Mouse (Mus musculus): ENCODE data around the gene Nrxn1.
"Not testable (repeated sequence)": the region's sequence is repeated elsewhere in the genome, so short reads cannot be mapped to it uniquely, and the experiment has no call there.

The Nrxn1 gene

DNA sequence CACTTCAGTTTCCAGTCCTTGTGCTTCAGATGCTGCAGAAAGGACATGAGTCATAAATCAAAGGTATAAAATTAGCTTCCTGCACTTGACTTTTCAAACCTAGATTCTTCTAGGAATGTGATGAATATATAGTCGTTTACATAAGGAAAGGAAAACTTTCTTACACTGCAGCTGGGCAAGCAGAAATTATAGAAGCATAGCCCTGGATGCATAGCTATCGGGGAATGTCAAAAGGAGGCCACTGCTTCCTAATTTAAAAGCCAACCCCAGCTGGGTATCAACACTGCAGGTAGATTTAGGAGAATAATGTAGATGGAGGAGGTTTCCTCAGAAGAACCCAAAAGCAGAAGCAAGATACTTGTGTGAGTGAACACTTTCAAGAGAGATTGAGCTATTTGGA is 523.0 kb downstream of the Nrxn1 start:
- no peak for DNase-seq (ENCODE audit: low spot score)

DNA sequence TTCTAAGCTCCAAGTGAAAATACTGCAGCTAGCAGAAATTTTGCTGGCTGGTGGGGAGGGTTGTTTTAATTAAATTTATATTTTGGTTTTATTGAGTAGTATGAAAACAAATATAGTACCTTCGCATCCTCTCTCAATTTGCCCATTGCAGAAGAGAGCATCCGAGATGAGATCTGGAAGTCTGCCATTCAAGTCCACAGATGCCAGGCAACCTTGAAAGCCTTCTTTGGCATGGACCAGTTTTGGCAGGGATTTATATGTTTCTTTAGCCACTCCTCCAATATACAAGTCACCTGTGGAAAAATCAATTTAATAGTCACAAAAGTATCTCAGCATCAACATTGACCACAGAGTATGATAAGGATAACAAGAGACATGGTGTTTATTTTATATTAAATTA is 527.7 kb downstream of the Nrxn1 start:
- no peak for DNase-seq (ENCODE audit: low spot score)

DNA sequence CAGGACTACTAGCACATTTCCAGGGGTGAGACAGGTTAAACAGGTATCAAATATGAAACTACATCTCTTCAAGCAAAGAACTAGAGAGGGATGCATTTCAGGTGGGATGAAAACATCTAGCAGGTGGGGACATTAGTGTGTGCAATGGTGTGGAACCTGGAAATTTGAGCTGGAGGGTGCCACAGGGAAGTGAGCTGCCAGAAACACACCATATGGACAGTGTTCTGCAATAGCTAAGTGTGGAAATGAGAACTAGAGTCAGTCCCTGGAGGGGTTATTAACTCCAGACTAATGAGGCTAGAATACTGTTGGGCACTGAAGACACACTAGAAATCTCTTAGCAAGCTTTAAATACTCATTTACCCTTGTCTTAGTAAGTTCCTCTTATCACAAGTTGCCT is 536.5 kb downstream of the Nrxn1 start:
- no peak for DNase-seq (ENCODE audit: low spot score)

DNA sequence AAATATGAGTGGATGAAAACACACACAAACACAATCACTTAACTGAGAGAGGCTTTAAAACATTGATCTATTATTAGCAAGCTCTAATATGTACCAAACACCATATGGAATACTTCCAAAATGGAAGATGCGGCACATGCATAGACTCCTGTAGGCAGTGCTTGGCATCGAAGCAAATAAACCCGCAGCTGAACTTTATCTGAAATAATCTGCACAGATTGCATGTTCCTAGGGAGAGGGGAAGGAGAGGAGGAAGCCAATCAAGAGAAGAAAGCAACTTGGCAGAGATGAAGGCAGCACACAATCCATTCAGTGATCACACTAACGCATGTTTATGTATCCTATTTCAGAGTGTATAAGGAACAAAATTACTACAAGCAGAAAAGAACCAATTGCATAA is 542.5 kb downstream of the Nrxn1 start:
- DNase-seq (ENCODE audit: low spot score) = no peak

DNA sequence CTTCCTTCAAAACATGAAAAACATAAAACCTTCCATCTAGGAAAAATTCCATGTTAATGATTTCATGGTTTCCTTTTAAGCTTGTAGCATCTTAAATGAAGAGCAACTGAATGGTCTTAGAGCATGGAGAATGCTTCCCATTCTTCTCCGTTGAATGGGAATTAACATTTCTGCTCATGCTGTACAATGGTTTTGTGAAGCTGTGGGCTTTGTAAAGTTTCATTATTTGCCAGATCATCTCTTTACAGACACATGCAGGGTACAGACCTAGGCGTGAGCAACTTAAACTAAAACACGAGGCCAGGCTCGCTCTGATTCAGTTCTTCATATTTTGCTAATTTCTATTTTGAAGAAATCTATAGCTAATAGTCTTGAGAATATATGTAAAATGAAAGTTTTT is 546.1 kb downstream of the Nrxn1 start:
- DNase-seq (ENCODE audit: low spot score) = no peak

DNA sequence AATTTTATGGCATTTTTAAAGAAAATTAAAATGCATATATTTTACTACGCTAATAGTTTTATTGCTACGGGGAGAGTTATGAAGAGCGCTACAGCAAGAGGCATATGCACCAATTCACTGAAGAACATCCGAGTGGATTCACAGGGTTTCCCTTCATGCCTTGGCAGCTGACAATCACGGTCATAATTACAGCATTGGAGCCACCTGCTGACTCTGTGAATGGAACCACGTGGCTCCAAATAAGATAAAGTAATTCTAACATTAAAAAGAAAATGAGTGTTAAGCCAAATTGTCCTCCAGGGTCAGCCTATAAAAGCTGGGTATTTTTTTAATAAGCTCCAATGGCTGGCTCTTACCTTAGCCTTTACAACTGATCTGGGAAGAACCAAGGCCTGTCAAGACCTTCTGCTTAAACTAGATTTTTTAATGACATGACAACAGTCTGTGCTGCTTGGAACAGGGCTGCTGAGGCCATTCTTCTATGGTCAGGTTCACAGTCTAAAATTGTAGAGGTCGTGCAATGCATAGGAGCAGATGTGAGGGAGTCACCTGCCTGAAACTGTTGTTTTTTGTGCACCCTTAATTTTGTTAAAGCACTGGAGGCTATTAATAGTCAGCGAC is 548.1 kb downstream of the Nrxn1 start:
- no peak for DNase-seq (ENCODE audit: low spot score)

DNA sequence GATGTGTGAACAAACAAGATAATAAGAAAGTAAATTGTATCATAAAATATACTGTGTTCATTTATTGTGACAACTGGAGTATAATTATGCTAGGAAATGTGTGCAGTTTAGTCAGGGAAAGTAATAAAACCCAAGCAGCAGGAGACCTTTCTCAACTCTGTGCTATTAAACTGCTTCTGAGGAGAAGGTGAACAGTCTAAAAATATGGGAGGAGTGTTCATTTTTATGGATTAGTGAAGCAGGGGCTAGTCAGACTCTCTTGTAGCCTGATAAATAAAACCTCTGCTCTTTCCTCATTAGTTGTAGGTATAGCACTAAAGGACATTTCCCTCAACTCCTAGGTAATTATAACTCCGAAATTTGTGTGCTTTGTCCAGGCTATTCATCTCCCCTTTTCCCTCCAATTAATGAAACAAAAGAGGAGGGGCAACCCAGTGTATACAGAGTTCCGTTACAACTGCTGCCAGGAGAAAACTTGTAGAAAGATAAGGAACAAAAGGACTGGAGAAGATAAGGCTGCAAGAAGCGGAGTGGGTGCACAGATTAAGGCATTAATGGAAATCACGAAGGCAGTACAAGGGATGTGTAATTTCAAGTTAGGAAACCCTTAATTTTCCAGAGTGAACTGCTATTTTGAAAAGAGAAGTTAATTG is 548.8 kb downstream of the Nrxn1 start:
- no peak for DNase-seq (ENCODE audit: low spot score)

DNA sequence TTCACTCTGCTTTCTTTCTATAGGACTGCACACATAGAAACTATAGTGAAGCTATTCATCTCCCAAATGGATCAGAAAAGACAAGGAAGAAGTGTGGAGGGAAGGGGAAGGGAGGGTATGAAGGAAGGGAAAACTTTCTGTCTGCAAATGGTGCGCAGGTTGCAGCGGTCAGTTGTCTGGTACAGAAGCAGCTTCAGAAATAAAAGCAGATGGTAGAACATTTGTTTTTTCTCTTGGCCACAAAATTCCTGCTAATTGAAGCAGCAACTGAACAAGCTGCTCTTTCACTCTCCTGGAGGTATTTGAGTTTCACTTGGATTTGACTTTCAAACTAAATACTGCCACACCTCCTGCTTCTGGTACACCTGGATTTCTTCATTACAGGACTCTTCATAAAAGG is 561.4 kb downstream of the Nrxn1 start:
- DNase-seq (ENCODE audit: low spot score) = no peak

DNA sequence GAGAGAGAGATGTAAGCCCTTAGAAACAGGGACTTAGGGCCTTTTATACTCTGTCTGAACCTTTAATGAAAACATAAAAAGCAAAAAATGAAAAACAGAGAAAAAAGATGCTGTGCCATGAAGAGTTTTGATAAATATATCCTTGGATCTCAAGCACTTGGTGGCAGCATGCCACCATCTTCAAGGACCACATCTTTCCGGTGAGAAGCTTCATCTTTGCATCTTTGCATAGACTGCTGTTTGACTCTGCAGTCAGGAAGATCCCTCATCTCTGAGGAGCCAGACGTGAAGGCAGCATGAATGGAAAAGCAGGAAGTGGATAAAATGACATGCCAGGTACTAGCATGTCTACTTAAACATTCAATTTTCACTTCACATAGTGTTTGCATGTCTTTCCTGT is 586.8 kb downstream of the Nrxn1 start:
- no peak for DNase-seq (ENCODE audit: low spot score)

DNA sequence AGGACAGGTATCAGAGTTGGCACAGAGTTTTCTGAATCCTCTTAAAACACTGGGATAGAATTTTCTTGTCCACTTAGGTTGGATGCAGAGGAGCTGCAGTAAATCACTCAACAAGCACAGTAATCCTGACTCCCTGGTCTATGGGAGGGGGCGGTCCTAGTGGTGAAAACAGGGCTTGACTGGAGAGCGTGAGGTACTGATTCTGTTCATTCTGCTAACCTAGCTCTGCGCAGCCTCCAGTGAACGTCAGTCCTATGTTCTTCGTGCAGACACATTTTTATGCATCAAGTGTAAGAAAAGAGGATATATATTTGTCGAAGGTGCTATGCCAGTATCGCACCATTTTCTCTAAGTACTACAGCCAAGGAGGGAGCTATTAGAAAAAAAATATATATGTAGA is 588.9 kb downstream of the Nrxn1 start:
- not testable (repeated sequence) for DNase-seq (ENCODE audit: low spot score)

DNA sequence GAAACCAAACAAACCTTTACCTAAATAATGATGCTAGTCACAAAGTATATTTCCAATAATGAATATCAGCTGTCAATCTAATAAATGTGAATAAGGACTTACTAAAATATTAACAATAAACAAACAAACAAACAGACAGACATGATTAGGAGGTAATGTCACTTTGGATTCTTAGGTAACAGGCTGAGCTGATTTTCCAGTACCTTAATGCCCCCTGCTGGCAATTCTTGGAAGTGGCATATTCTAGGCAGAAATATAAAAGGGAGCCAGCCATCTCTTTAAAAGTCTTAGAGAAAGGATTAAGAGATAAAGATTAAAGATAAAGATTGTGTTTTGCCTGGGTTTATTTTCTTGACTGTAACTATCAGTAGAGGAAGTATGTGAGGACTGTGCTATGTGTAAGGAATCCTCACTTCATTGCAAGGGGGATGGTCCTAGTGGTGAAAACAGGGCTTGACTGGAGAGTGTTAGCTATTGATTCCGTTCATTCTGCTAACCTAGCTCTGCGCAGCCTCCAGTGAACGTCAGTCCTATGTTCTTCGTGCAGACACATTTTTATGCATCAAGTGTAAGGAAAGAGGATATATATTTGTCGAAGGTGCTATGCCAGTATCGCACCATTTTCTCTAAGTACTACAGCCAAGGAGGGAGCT is 591.7 kb downstream of the Nrxn1 start:
- peak; percentile 32 for DNase-seq (ENCODE audit: low spot score)

DNA sequence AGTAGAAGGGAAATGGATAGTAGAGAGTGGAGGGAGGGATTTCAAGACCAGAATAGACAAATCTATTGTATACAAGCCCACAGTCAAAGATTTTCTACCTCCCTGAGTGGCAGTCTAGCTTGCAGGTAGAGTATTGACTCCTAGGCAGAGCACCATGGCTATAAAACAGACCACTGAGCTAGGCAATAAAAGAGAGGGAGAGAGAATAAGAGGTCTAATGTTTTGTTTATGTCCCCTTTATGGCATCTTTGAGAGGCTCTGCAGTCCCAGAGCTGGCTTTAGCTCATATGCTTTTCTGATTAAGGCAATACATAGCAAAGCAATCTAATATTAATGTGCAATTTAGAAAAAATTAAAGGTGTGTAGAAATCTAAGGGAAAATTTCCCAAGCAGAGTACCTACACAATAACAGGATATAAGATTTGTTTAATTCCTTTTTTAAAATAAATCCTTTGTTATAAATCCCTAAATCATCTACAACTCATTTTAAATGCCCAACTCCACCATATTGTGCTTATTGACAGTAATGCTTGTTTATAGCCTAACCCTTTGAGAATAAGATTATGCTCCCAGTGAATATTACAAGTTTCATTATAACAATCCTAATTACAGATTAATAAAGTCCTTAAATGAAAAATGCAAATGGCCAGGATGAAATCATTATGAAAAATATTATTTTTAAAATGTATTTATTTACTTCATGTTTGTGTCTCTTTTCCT is 613.2 kb downstream of the Nrxn1 start:
- no peak for DNase-seq (ENCODE audit: low spot score)

DNA sequence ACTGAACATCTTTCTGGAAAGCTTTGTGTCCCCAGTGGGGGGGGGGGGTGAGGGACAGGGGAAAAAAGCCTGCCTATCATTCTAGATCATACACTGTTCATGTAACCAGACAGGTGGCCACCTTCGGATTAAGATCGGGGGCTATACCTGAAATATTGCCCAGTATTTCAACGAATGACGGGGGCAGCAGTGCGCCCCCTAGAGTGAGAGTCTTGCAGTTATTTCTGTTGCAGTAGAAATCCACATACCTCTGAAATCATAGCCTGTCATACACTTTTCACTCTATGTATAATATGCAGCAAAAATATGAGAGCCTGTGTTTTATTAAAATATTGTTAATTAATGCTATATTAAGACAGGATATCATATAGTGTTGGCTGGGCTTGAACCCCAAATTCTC is 636.1 kb downstream of the Nrxn1 start:
- DNase-seq (ENCODE audit: low spot score) = no peak

DNA sequence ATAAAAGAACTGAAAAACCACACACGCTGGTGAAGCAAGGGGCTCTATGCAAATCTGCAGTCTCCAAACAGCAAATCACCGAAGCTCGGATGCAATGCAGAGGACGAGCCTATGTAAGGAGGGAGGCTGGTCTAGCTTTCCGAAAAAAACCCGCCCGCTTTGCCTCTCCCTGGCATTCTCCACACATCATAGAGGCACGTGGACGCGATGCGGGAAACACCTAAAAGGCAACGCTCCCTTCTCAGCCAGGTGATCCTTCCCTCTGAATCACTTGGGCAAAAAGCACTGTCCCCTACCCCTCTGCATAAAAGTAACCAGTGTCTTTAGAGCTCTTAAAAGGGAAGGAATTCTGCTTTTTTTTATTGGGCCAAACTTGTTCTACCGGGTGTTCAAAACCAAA is 637.0 kb downstream of the Nrxn1 start:
- no peak for DNase-seq (ENCODE audit: low spot score)

DNA sequence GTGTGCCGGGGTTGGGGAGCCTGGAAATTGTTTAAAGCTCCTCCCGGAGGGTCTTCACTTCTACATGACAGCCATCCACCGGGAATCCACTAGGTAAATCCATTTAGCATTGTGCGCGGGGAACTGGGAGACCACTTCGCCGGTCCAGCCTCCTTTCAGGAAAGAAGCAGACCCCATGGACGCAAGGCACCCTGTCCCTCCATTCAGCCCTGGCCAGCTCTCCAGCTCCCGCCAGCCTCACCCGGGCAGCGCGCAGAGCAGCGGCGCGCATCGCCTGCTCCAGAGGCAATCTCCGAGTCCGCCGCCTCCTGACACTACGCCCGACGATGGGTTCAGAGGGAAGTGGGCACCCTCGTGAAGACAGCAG is 637.5 kb downstream of the Nrxn1 start:
- DNase-seq (ENCODE audit: low spot score) = no peak

DNA sequence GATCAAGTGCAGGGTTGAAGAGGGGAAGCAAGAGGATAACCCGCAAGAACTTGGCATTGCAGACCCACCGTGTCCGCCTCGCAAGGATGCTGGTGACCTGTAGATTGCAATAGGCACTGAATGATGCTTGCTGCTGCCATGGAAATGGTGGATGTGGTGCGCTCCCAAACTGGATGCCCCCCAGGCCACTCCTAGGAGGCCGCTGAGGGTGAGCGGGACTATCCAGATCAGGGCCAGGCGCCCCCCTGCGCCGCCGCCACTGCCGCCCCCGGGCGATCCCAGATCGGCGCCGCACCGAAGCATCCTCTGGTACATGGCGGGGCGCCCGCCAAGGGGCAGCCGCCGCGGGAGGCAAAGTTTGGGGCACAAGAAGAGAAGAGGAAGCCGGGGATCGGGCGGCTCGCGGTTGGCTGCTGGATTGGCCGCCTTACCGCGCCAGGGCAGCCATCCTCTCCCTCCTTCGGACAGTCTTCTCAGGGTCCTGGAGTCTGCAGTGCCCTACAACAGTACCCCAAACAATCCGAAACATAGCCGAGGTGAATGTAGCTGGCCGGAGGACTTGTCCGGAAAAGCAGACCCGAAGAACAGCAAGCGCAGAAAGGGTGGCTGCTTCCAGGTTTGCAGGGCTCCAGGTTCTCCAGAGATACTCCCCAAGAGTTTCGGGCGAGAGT is 638.0 kb downstream of the Nrxn1 start:
- DNase-seq (ENCODE audit: low spot score) = no peak

DNA sequence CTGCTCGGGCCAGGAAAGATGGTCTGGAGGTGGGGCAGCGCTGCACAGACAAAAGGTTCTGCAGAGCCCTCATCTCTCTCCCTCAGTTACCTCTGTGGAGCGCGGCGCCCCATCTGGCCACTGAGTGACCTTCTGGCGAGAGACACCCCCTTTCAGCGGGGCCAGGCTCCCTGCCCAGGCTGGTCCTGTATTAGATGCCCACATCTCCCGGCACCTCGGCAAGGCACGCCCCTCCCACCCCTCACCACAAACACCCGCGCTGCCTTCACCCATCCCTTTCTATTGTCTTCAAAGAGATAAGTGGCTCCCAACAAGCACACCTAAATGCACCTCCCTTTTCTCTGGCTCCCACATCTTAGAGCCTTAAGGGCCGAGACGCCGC is 638.5 kb downstream of the Nrxn1 start:
- DNase-seq (ENCODE audit: low spot score) = no peak

DNA sequence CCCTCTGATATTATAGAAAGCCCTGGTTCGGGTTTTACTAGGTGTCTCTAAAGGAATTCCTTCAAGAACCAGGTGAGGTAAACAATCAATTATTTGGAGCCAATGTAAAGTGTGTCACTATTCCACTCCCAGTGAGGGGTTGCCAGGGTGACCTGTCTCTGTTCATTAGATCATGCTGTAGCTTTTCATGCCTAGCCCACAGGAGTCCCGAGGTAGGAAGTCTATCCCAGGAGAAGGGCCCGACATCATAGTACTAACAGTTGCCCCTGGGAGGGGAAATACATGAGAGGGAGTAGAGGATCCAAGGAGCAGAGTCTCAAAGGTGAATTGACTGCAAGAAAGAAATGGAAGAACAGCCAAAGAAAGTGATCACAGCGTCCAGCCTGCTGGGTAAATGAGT is 639.6 kb downstream of the Nrxn1 start:
- DNase-seq (ENCODE audit: low spot score) = no peak

DNA sequence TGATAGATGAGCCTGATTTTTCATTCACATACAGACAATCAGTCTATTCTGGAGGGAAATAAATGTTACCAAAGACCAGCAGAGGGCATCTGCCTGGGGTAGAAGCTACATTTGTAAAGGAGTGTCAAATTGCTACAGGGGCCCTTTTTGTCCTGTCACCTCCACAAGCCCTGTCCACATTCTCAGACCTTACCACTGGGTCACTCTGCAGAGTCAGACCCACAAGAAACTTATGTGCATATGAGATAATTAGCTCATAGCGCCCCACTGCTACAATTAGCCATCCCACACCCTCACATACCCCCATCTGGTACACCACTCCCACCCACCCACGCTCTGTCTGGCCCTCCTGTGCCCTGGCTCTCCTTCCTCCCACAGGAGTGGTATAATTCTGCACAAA is 640.1 kb downstream of the Nrxn1 start:
- DNase-seq (ENCODE audit: low spot score) = no peak

DNA sequence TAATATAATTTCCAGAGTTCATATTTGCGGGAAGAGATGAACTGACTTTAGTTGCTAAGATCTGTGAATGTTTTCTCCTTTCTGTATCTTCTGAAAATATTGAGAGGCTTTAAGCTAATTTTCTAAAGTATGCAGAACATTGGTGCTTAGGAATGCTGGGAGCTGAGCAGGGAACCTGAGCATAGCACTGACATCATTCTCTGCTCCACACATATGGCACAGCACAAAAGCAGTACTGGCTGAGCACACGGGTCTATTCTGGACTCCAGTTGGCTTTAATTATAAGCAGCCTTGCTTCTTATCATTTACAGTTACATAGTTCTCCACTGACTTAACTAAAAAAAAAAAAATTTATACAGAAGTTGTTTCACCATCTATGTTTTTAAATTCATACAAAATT is 641.5 kb downstream of the Nrxn1 start:
- no peak for DNase-seq (ENCODE audit: low spot score)

DNA sequence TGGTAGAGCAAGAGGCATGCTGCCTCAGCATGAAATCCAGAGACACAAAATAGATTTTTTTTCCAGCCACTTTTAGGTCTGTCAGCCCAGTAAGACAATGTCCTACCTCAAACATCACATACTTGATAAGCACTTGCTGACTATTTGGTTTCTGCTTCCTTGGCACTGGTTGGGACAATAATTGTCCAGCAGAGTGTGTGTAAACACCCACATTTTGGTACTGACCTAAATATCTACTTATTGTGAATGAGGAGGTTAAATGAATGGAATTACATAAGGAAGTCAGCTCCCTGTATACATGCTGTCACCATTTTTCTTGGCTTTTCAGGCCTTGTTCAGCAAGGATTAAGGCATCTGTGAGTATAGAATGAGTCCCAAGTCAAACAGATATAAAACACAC is 649.8 kb downstream of the Nrxn1 start:
- no peak for DNase-seq (ENCODE audit: low spot score)

DNA sequence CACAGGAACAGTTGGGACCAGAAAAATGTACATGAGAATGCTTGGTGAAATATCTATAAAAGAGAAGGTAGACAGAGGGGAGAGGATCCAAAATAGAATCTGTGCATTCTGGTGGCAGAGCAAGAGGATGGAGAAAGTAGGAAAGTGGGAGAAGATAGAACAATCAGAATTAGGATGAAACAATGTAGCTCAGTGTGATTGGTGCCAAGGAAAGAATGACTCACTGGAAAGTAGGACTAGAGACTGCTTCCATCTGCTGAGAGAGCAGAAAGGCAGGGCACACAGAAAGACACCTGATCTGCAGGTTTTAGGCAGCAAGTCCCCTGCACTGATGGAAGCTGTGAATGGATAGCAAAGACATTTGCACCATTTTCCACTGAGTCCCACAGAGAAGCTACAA is 657.0 kb downstream of the Nrxn1 start:
- no peak for DNase-seq (ENCODE audit: low spot score)

DNA sequence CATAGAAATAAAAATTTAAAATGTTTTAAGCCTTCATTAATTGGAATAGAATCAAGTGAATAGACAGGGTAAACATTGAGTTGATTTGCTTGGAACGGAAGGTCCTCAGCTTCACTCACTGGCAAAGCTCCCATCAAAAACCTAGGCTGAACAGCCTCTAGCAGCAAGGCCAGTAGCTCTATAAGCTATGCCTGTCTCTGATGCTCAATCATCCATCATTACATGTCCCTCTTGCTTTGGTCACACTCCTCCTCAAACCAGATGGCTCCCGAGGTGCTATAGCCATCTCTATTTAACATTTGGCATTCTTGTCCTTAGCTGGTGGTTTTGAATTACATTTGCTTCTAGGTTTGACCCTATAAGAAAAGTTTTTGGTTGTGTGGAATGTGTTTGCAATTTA is 657.5 kb downstream of the Nrxn1 start:
- DNase-seq (ENCODE audit: low spot score) = no peak

All from ovary, postnatal 14 days (tissue).